Mouse (Mus musculus) urinary bladder, postnatal 14 days (tissue): Measurements from ENCODE around the gene Scyl2.

Source experiments
- DNase-seq: peaks from one replicate; pipeline ENCODE4 v3.0.0; 2021; ENCODE audit warnings: low spot score

Scyl2 gene

GRCm38 (mm10) chr10:89595514-89595913, 90.6 kb downstream of the Scyl2 start:
- no peak for DNase-seq

DNA sequence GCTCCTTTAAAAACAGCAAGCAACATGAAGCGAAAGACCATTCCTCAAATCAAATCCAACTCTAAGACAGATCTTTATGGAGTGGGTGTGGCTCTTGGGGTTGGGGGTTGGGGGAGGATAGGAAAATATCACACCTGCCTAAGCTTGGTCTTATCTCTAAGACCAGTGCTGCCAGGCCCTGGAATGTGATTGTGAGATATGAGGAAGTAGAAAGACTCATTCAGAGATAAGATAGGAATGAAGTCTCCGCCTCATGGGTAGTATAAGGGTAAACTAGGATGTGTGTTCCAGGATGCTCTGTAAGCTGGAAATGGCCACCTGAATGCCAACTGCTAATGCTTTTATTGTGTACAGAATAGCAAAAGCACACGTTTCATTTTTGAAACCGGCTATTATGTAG, 91.8 kb downstream of the Scyl2 start:
- peak; percentile 14 for DNase-seq

DNA sequence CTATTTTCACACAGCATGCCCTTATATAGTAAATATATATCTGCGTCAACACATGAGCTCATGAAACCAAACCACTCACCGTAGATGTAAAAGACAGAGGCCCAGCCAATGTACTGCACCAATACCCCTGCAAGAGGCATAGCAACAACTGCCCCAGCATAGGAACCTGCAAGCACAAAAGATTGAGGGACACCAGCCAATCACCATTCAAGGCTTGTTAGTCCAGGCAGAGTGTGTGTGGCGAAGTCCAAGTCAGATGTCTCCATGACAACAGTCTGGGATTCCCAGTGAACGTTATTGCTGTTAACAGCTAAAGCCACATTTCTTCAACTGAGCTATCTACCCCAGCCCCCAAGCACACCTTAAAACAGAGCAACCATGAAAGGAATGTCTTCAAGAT, 93.3 kb downstream of the Scyl2 start:
- no peak for DNase-seq

- no peak for DNase-seq
Observed at GRCm38 (mm10) chr10:89589877-89590276, 96.2 kb downstream of the Scyl2 start.
